Mouse (Mus musculus) ES-Bruce4 (cell line): Measurements from ENCODE around the gene Pdzd2.

Experiments used
- CTCF ChIP-seq: IDR thresholded peaks from one replicate; pipeline ENCODE4 v1.8.1; 2011; ENCODE audit warnings: low read depth, low read length
- EP300 ChIP-seq: IDR thresholded peaks from 2 replicates; pipeline ENCODE4 v1.6.1; 2011; ENCODE audit warnings: low read depth, low read length; ENCODE audit not compliant: insufficient read depth

DNA sequence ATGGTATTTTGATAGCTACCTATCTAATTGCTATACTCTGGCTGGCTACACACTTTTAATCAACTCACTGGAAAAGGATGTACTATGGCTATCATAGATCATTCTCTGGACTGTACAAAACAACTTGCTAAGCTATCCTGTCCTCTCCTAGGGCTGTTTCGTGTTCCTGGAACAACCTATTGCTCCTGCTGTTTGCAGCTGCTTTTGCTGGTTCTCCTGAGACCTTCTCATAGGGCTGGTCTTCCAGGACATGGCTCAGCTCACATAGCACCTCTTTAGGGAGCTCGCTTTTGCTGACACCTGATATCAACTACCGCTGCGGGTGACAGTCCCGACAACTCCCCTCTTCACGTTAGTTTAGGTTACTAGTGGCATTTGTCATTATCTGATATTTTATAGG lies 288.9 kb downstream of the Pdzd2 start:
- TF ChIP-seq CTCF (no peak), EP300 (no peak)
